Mouse (Mus musculus) heart, postnatal 4 days (tissue): ENCODE results near the gene Gm20835. TPM values are rescaled to one million over a fixed set of nuclear protein-coding genes. Genes with fewer than 3 reads are reported as not detected.
"Not testable (repeated sequence)": the region's sequence is repeated elsewhere in the genome, so short reads cannot be mapped to it uniquely, and the experiment has no call there.

Experiments
- DNase-seq: peaks from one replicate; pipeline ENCODE4 v3.0.0; 2021
- total RNA-seq, 2 experiments: library from RNA; stranded (reverse); gene quantifications; 2 replicates each; pipeline ENCODE4 v1.2.3; 2021

Gene Gm20835
- not detected for total RNA-seq

DNA sequence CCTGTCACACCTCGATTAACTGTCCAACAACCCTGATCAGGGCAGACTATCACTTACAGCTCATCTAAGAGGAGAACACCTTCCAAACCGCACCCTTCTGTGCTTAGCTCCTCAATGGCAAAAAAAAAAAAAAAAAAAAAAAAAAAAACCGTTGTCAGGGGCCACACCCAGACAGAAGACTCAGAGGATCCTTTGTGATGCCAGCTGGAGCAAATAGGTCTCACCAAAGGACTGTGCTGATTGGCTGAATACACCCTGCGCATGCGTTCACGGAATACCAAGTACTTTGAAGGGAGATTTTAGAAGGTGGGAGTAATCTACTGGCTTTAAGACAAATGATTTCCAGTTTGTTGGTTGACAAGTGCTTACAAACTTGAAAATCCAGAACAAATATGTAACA lies at the start of gene Gm20835:
Gene Gm20835, minus strand, starts transcription at position 101 of the 400 bp plus-strand sequence.
- DNase-seq = not testable (repeated sequence)
